Mouse (Mus musculus) midbrain, embryonic 16.5 days (tissue): ENCODE results near the gene Rhbdf1. TPM values are rescaled to one million over a fixed set of nuclear protein-coding genes. Genes with fewer than 3 reads are reported as not detected.

Experiments used
- ATAC-seq: fragments of 200-750 bp; cut with Nextera tagmentation; 2 replicates; pipeline ENCODE4 v1.8.0; 2017; ENCODE audit warnings: moderate TSS enrichment
- H3K27ac ChIP-seq: fragments of 300-500 bp; sonication (generic); 2 replicates; pipeline ENCODE4 v1.5.1; 2014; ENCODE audit warnings: mild to moderate bottlenecking, low read length, mixed read lengths
- H3K27me3 ChIP-seq: fragments of 300-500 bp; sonication (generic); 2 replicates; pipeline ENCODE4 v1.6.1; 2014; ENCODE audit warnings: low read depth, low read length, mixed read lengths; ENCODE audit not compliant: control insufficient read depth, insufficient read depth
- H3K36me3 ChIP-seq: fragments of 300-500 bp; sonication (generic); 2 replicates; pipeline ENCODE4 v1.6.1; 2014; ENCODE audit warnings: mild to moderate bottlenecking, low read length, moderate library complexity, mixed read lengths; ENCODE audit not compliant: control insufficient read depth, insufficient read depth
- H3K4me1 ChIP-seq: fragments of 300-500 bp; sonication (generic); 2 replicates; pipeline ENCODE4 v1.6.1; 2014; ENCODE audit warnings: mild to moderate bottlenecking, low read length, mixed read lengths; ENCODE audit not compliant: control insufficient read depth, insufficient read depth
- H3K4me2 ChIP-seq: fragments of 300-500 bp; sonication (generic); 2 replicates; pipeline ENCODE4 v1.6.1; 2014; ENCODE audit warnings: mild to moderate bottlenecking, low read length, mixed read lengths
- H3K4me3 ChIP-seq: fragments of 300-500 bp; sonication (generic); 2 replicates; pipeline ENCODE4 v1.5.1; 2014; ENCODE audit warnings: low read depth, mild to moderate bottlenecking, low read length, moderate library complexity, mixed read lengths
- H3K9ac ChIP-seq: fragments of 300-500 bp; sonication (generic); 2 replicates; pipeline ENCODE4 v1.6.1; 2014; ENCODE audit warnings: low read depth, low read length, mixed read lengths
- H3K9me3 ChIP-seq: fragments of 300-500 bp; sonication (generic); replicated peaks from 2 replicates; pipeline ENCODE4 v1.6.1; 2014; ENCODE audit warnings: mild to moderate bottlenecking, low read length, mixed read lengths; ENCODE audit not compliant: control insufficient read depth, poor library complexity, severe bottlenecking
- WGBS: fragments of 180-500 bp; shearing (Covaris S2); extraction: QIAGEN DNeasy Blood & Tissue Kit; methylation state at CpG from one replicate; pipeline ENCODE4 v1.1.7; 2014; 5-methylcytosine and 5-hydroxymethylcytosine counted together
- polyA plus RNA-seq: library from polyadenylated mRNA; unstranded; fragments of >200 nt; fragmentation: Nextera tagmentation; extraction: Ambion mirVana; gene quantifications from 2 replicates; pipeline ENCODE4 v1.2.1, GENCODE M21; 2015

The Rhbdf1 gene
- 18.5 and 24.0 TPM in 2 replicates for polyA plus RNA-seq

DNA sequence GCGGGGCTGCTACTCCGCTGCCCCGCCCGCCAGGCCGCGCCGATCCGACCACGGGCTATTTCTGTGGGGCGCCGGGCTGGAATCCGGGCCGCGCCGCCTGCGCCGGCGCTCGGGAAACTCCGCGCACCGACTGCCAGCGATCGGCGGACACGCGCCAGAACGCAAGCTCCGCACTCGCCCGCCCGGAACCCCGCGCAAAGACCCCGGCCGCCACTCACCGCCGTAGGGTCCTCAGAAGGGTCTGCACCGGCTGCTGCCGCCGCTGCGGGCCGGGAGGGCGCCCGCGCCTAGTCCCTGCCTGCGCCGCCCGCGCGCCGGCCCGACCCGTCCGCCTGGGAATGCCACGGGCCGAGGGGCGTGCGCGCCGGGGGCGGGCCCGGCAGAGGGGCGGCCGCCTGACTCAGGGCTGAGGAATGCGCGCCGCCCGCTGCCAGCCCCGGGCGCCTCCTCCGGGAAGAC is at the start of gene Rhbdf1:
Rhbdf1 (minus strand) TSS at position 350 of the 459 bp plus-strand sequence.
- Histone ChIP-seq H3K27me3 (peaks cover 27% of the 10 kb centered on the region), H3K4me2 (peak within 1 kb of the TSS; percentile 94), H3K4me1 (peaks cover 16% of the 10 kb centered on the region), H3K36me3 (no peaks in the 10 kb centered on the region), H3K4me3 (peak within 1 kb of the TSS; percentile 65), H3K27ac (peak within 1 kb of the TSS; percentile 51), H3K9me3 (no peaks in the 10 kb centered on the region), H3K9ac (peak within 1 kb of the TSS; percentile 69)
- WGBS = under 1% methylated on average over 46 of the region's 72 CpGs
- peak; percentile 4; the same call in 1 of the 2 replicates for ATAC-seq

DNA sequence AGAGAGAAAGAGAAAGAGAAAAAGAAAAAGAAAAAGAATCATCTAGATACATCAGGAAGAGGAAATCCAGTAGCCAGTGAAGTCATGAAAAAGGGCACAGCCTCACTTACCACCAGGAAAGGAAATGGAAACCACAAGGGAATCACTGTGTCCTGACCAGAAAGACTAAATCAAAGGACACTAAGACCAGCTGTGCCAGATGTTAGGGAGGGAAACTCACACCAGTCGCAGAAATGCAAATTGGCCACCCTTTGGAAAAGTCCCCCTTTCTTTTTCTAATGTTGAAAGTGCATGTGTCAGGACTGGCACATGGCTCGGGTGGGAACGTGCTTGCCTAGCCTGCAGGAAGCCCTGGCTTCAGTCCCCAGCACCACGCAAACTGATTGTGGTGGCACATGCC is 49.1 kb upstream of the Rhbdf1 start:
- Histone ChIP-seq H3K9ac (no peak overlapping the region), H3K4me2 (no peak overlapping the region), H3K36me3 (no peaks in the 10 kb centered on the region), H3K9me3 (no peaks in the 10 kb centered on the region), H3K27me3 (no peaks in the 10 kb centered on the region; the same call in 1 of the 2 replicates), H3K4me1 (peaks cover 9% of the 10 kb centered on the region), H3K27ac (no peak overlapping the region), H3K4me3 (no peak overlapping the region)
- no peak for ATAC-seq
- WGBS = 58% methylated on average over 4 of the region's 4 CpGs

DNA sequence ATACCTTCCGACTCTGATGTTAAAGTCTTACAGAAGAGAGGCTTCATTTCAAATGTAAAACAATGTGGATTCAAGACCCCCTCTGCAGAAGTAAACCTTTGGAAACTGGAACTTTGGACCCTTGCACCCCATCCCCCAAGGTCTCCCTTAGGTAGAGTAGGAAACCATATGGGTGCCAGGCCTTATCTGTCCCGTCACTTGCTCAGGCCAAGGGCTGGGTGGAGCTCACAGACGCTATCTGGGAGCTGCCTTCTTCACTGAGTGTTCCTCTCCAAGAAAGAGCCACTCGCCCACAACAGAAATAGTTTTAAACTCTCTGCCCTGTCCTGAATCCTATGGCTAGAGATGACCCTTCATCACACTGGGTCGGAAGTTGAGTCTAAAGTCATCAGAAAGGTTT is 46.9 kb upstream of the Rhbdf1 start:
- Histone ChIP-seq H3K27ac (no peak overlapping the region), H3K9me3 (no peaks in the 10 kb centered on the region), H3K4me1 (peaks cover 14% of the 10 kb centered on the region), H3K4me2 (no peak overlapping the region), H3K36me3 (no peaks in the 10 kb centered on the region), H3K27me3 (no peaks in the 10 kb centered on the region; the same call in 1 of the 2 replicates), H3K4me3 (no peak overlapping the region), H3K9ac (no peak overlapping the region)
- ATAC-seq = no peak
- 82% methylated on average over 5 of the region's 5 CpGs for WGBS

DNA sequence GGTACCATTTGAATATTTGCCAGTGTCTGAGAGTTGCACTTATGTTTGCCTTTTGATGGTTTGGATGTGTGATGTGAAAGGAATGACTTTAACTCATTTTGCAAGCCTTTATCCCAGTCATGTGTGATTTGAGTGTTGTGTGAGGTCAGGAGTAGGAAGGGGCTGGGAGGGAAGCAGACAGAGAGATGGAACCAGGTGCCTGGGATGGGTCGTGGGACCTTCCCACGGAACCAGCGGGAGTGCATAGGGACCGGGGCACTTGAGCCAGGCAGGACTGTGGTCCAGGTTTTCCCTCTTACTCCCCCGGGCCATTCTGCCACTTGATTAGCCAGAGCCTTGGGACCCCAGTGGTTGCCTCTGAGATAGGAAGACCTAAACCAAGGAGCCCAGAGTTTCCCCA is 45.9 kb upstream of the Rhbdf1 start:
- Histone ChIP-seq H3K4me1 (peaks cover 14% of the 10 kb centered on the region), H3K4me3 (peak overlapping the region; percentile 78), H3K9ac (peak overlapping the region; percentile 60), H3K36me3 (no peaks in the 10 kb centered on the region), H3K27me3 (no peaks in the 10 kb centered on the region; the same call in 1 of the 2 replicates), H3K9me3 (no peaks in the 10 kb centered on the region), H3K4me2 (peak overlapping the region; percentile 63), H3K27ac (peak overlapping the region; percentile 95)
- WGBS = 24% methylated on average over 5 of the region's 5 CpGs
- ATAC-seq = peak; percentile 43

DNA sequence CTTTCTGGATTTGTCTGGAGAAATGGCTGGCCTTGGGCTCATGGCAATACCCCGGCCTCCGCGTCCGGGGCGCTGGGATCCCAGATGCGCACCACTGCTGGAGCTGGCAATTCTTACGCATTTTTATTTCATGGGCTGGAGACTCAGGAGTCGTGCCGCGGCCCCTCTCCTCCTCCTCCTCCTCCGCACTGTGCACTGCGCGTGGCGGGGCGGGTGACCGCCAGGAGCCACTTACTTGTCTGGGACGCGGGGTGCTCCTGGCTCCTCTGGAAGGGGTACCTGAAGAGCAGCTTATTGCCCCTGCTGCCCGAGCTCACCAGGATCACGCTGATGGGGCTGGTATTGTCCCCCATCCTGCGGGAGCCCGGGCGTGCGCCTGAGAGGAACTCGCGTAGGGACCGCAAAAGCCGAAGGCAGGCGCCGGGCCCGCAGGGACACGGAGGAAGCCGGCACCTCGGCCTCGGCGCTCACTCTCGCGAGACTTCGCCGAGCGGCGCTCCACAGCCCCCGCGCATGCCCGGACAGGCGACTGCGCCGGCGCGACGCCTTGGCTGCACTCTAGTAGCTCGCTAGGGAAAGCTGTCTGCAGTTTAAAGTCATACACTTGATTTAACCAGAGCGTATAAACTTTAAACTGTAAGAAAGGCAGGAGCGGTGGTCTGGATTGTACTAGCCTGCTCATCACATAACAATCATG is 45.2 kb upstream of the Rhbdf1 start, which contains the start of gene Nprl3:
Nprl3 (minus strand) TSS at position 520 of the 697 bp plus-strand sequence.
- Histone ChIP-seq H3K36me3 (0 out of 2 replicates have a peak, but pooled peaks cover 5% of the 10 kb centered on the region), H3K27ac (peak within 1 kb of the TSS; percentile 95), H3K4me2 (peak within 1 kb of the TSS; percentile 63), H3K9ac (peak within 1 kb of the TSS; percentile 82), H3K27me3 (no peaks in the 10 kb centered on the region; the same call in 1 of the 2 replicates), H3K4me3 (peak within 1 kb of the TSS; percentile 78), H3K9me3 (no peaks in the 10 kb centered on the region), H3K4me1 (peaks cover 14% of the 10 kb centered on the region)
- under 1% methylated on average over 54 of the region's 54 CpGs for WGBS
- ATAC-seq = peak; percentile 99

DNA sequence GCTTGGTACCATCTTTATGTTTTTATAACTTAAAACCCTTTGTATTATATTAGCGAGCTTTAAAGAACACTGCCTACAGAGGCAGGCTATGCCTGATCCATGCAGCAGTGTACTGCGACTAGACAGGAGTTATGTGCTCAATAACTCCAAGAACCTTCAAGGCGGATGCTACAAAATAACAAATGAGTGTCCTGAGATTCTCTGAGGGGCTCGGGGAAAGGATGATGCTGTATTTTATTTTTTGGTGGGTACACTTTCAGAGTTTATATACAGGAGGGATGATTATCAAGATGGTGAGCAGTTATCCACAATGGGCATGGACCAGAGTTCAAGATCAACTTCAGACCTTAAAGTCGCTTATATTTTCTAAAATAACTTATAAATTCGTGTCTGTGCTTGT is 44.7 kb upstream of the Rhbdf1 start:
- 22% methylated on average over 6 of the region's 6 CpGs for WGBS
- peak overlapping the region; percentile 55 for H3K4me2 ChIP-seq
- H3K36me3 ChIP-seq = 0 out of 2 replicates have a peak, but pooled peaks cover 5% of the 10 kb centered on the region
- no peaks in the 10 kb centered on the region for H3K9me3 ChIP-seq
- H3K4me3 ChIP-seq = peak overlapping the region; percentile 78
- ATAC-seq = no peak; the same call in 1 of the 2 replicates
- H3K4me1 ChIP-seq = peaks cover 14% of the 10 kb centered on the region
- H3K27me3 ChIP-seq = no peaks in the 10 kb centered on the region; the same call in 1 of the 2 replicates
- peak overlapping the region; percentile 82 for H3K9ac ChIP-seq
- H3K27ac ChIP-seq = peak overlapping the region; percentile 95

DNA sequence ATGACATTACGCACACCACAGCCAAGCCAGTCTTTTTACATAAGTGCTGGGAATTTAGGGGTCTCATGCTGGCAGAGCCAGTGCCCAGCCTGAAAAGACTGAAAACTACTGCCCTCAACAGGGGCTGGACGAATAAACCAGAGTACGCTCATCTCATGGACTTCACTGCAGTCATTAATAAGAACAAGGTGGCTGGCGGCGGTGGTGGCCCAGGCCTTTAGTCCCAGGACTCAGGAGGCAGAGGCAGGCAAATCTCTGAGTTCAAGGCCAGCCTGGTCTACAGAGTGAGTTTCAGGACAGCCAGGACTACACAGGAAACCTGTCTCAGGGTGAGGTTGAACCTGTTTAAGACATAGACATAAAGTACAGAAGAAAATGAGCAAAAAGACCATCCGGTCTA is 44.1 kb upstream of the Rhbdf1 start:
- Histone ChIP-seq H3K4me1 (peaks cover 14% of the 10 kb centered on the region), H3K9me3 (no peaks in the 10 kb centered on the region), H3K4me3 (no peak overlapping the region), H3K27me3 (no peaks in the 10 kb centered on the region; the same call in 1 of the 2 replicates), H3K9ac (no peak overlapping the region), H3K4me2 (no peak overlapping the region), H3K36me3 (0 out of 2 replicates have a peak, but pooled peaks cover 5% of the 10 kb centered on the region), H3K27ac (no peak overlapping the region)
- no peak for ATAC-seq
- WGBS = 95% methylated on average over 6 of the region's 6 CpGs

DNA sequence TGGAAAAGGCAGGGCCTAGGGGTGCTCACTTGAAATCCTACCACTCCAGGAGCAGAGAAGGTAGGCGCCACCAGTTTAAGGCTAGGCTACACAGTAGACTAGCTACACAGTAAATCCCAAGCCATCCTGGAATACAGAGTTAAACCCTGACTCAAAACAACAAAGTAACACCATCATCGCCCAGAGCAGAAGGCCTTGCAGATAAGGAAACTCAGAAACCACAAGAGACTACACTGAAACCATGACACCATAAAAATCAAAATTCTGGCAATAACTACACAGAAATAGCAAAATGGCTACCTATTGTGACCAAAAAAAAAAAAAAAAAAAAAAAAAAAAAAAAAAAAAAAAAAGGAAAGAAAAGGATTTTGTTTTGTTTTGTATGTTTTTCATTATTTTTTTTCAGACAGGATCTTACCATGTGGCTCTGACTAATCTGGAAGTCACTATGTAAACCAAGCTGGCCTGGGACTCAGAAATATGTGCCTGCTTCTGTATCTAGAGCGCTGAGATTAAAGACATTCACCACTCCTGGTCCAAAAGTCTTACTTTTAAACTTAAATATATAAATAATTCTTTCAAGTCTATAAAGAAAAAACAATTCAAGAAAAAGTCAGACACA is 43.1 kb upstream of the Rhbdf1 start:
- 87% methylated on average over 3 of the region's 3 CpGs for WGBS
- ATAC-seq = no peak
- peaks cover 8% of the 10 kb centered on the region; the same call in 1 of the 2 replicates for H3K36me3 ChIP-seq
- H3K27ac ChIP-seq = no peak overlapping the region
- no peaks in the 10 kb centered on the region for H3K27me3 ChIP-seq
- H3K4me1 ChIP-seq = peaks cover 14% of the 10 kb centered on the region
- H3K9ac ChIP-seq = no peak overlapping the region
- no peaks in the 10 kb centered on the region for H3K9me3 ChIP-seq
- H3K4me2 ChIP-seq = no peak overlapping the region
- H3K4me3 ChIP-seq = no peak overlapping the region
